Mouse (Mus musculus) frontal cortex, adult (tissue): ENCODE results near the gene Asb2.

Experiments used
- ATAC-seq: cut with Nextera tagmentation; 2 replicates; pipeline ENCODE4 v1.9.2; 2017; ENCODE audit warnings: mild to moderate bottlenecking, moderate library complexity, mixed read lengths; ENCODE audit not compliant: low TSS enrichment

Gene Asb2

DNA sequence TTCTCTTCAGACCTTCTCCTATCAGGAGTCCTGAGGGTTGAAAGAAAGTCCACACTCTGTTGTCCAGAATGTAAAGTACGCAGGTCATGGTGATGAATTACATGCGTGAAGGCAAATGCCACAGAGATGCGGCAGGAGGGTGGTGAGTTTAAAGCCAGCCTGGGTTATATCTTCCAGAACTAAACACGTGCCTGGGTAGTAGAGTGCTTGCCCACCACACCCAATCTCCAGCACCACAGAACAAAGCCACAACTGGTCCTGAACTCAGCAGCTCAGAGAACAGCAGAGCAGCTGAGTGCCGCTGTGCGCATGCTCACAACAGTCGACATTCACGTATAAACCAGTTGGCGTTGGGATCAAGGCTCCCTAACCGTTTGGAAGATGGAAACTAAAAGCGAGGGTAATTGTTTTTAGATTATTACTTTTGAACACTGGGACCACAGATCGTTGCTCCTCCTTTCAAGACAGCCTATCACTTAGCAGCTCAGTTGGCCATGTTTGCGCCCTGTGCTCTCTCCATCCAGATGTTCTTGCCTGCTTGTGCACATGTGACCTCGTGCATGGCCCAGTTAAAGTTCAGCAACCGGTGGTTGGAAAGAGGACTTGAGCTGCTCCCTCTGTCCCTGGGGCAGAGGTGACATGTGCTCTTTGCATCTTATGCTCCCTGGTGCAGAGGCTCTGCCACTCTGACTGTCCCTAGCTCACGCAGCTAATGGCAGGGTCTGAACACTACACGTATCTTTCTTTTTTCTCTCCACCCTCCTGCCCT, 5.9 kb upstream of the Asb2 start:
- no peak for ATAC-seq

DNA sequence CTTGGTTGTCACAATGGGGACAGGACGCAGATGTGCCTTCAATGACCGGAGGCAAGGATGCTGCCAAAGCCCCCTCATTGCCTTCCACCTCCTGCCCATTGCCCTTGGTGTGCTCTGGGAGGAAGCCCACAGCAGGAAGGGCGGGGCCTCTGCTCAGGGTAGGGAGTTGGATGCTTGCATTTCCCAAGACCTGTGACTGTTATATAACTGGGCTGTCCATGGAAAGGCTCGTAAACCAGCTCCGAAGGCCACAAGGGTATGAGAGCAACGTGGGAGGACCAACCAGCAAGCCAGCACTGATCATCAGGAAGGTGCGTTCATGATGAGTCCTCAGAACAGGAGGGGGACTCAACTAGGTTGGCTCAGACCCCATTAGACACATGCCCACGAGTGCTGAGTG, 5.0 kb upstream of the Asb2 start:
- ATAC-seq: no peak

DNA sequence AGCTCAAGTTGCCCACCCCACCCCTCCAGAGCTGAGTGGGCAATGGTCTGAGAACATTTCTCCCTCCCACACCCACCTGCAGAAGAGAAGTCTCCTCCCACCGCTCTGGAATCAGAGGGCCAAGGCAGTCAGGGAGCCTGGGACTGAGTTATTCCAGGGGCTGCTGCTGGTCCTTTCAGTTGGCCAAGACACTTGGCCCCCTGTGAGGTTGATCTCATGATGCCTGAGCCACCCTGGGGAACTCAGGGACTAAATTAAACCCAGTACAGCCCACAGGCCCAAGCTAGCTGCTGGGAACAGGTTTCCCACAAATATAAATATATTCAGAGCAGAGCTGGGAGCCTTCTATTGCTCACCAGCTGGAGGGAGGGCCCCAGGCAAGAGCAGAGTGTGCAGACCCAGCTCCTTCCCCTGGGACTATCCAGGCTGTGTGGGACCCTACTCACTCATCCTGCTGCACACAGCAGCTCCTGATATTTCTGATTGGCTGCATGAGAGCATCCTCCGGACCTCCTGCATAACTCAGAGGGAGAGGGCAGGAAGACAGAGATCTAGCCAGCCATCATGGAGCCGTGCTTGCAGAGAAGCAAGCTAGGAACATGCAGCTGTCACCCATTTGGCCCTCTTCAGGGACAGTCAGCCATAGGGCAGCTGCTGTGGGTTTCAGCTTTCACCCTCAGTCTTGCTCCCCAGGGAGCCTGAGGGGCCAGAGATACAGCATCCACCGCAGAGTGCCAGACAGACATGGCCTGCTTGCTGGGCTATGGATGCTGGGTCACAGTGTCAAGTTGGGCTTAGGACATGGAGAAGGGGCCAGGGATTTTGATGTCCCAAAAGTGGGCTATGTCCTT, 3.4 kb upstream of the Asb2 start:
- peak; percentile 64 for ATAC-seq

DNA sequence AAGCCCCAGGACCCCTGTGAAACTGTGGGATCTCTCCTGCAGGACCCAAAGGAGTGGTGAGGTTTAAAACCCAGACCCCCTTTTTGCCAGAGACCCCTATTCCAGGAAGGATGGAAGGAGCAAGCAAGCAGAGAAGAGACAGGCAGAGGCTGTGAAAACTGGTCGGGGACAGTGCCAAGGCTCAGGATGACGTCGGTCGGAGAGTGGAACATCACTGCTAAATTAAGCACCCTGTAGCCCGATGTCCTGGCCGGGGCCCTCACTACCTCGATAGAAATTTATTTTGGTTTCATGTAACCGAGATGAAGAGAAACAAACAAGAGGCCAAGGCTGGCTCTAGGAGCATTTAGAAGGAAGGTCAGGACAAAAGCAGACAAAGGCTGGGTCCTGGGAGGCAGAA, 2.4 kb upstream of the Asb2 start:
- no peak for ATAC-seq

DNA sequence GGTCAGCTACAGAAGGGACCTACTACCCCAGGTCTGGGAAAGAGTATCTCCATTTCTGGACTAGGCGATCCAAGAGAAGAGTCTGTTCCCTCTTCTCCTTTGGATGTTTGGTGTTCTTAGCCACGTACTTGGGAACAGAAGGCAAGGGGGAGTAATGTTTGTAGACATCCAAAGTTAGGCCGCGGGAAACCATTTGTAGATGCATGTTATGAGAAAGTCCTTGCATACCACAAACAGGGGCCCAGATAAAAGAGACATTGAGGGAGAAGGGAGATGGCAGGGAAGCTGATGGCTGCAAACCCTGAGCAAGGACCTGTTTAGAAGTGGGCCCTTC, 581 bp upstream of the Asb2 start:
- peak; percentile 33 for ATAC-seq

DNA sequence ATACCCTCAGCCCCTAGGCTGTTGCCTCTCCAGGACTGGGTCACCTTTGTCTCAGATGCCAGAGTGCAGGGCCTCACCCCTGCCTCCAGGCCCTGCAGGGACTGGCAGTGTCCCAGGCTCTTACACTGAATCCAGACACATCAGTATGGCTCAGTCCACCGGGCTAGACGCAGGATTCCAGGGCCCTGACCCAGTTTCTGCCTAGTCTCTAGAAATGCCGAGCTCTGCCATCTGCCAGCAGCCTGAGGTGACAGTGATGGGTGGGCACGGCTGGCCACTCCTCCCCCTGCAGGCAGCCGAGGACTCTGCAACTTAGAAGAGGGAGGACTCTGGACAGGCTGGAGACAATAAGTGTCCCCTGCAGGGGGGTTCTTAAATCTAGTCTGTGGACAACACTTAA, 2.3 kb downstream of the Asb2 start:
- peak; percentile 48 for ATAC-seq

DNA sequence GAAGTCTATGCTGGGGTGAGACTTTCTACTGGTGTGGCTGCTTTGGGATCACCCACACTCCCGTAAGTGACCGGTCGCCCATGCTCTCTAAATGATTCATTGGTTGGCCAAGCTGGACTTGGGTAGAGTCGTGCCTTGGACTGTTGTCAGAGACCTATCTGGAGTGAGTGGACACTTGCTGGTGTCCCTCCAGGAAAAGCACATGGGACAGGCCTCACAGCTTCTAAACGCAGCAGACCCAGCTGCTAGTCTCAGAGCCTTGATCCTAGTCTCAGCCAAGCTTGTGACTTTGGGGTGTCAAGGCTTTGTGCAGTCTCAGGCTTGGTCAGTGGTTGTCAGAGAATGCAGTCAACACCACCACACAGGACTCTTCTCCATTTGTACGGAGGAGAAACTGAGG, 3.1 kb downstream of the Asb2 start:
- ATAC-seq: no peak

DNA sequence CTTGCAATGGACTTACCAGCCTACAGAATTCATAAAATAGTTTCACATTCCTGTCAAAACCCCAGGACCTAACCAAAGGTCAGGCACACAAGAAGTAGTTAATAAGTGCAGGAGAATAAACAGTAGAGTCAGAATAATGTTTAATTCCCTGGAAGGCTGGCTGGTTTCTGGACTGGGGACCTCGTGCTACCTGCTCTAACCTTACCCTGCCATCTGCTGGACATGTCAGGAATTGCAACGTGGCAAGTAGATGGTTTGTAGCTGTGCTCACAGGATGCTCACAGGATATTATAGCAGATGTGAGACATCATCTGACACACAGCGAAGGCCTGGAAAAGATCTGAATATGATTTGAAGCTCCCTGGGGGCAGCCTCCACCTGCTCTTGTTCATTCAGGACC, 7.3 kb downstream of the Asb2 start:
- peak; percentile 68; the same call in 1 of the 2 replicates for ATAC-seq

DNA sequence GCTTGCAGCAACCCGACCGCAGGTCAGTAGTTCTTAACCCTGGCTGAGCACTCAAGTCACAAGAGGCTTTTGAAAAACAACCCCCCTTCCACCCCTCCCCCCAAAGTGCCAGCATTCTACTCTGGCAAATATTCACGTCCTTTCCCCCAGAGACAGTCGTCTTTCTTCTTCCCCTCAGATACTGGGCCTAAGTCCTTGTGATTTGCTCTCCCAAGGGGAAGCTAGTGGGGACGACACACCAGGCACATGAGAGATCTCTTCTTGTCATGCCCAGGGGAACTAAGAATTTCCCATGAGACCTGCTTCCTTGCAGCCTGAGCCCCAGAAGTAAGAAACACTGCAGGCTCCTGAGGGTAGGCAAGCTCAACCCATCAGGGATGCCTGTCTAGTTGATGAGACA, 8.4 kb downstream of the Asb2 start:
- ATAC-seq: no peak

DNA sequence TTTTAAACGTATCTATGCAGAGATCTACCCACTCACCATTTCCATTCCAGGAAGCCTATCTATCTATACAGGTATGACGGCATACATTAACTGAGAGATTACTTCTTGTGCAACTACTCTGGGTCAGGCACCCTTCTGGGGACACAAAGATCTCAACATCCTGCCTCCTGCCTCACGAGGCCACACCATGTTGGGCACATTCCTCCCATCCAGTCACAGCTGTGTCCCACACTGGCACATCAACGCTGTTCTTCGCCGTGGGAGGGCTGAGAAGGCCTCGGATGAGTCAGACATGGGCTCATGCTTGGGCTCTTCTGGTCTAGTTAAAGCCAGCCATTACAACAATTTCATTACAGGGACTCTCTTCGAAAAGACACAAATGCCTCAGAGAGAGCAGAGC, 8.9 kb downstream of the Asb2 start:
- peak; percentile 83 for ATAC-seq

DNA sequence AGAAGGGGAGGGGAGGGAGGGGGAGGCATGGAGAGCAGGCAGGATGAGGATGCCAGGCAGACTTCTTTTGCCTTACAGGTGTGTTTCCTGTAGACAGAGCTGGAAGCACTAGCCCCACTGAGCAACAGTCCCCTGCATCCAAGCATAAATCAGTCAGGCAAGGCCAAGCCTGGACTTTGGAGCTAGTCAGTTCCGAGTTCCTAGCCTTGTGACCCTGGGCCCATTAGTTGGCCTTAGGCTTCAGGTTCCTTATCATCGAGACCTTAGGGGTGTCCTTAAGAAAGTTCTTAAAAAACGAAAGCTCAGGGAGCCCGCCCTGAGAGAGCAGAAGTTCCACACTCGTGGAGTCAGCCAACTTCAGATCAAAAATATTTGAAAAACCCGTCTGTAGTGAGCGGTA, 10.9 kb downstream of the Asb2 start:
- no peak for ATAC-seq

DNA sequence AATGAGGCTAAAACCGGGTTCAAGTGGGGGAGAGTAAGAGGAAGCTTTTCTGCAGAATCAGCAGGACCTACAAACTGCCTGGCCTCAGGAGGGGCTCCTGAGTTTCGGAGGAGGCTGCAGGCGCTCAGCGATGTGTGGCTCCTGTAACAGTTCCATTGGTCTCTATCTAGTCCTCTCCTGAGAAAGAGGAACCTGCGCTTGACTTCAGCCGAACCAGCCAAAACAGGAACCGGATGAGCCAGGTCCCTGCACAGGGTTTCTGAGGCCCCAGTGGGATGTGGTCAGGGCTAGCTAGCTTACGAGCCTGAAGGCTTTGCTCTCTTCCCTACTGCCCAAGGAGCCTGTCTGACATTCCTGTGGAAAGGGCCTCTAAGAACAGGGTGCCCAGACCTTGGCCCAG, 12.3 kb downstream of the Asb2 start:
- ATAC-seq: no peak

DNA sequence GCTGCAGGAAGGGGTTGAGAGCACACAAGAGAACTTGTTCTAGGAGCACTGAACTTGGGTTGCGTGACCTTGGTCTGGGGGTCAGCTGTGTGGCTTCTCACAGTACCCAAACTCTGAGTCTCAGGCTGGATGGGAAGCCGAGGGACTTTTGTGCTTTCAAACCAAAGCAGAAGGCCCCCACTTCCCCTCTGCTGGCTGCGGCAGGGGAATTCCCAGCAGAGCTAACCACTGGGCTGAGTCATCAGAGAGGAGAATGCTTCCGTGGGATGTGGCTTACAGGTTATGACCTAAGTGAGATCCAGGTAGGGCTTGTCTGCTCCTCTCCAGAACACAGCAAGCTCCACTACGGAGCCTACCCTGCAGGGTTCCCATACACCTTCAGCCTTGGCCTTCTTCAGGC, 14.6 kb downstream of the Asb2 start:
- no peak for ATAC-seq

DNA sequence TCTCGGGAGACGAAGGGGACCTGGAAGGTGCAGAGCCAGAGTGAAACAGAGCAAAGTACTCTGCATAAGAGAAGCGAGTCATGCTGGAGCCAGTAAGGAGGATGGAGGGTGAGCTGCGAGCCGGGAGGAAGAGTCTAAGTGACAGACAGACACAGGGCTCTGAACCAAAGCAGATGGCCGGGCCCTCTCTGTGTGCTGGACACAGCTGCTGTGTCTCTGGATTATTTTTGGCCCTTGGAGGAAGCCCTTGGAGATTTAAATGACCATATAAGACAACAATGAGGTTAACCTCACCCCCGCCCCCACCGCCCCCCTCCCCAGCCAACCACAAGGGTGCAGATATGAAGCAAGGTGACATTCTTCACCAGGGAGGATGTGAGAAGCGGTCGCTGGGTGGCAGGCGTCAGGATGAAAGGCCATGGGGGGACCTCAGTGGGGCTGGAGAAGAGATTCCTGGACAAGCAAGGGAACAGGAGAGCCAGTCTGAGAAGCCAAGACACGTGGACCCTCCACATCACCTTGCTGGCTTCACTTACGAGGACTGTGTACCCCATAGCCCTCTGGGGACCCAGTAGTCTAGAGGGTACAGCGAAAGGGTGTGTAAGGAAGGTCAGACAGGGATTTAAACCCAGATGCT, 17.5 kb downstream of the Asb2 start:
- ATAC-seq: no peak

DNA sequence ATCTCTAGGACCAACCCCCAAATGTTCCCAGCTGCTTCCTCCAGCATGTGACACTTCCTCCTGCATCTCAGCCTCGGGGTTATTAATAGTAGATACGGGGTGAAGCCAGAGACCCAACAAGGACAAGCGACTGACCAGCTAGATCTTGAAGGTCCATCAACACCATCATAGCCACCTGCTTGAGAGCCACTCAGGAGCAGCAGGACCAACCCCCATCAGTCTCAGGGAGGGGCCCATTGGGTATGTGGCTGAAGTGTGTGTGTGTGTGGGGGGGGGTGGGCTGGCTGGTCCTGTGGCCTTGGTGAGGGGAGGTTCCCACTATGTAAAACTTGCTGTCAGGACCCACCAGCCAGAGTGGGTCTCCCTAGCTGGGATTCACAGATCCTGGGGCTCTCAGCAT, 19.0 kb downstream of the Asb2 start:
- no peak for ATAC-seq

DNA sequence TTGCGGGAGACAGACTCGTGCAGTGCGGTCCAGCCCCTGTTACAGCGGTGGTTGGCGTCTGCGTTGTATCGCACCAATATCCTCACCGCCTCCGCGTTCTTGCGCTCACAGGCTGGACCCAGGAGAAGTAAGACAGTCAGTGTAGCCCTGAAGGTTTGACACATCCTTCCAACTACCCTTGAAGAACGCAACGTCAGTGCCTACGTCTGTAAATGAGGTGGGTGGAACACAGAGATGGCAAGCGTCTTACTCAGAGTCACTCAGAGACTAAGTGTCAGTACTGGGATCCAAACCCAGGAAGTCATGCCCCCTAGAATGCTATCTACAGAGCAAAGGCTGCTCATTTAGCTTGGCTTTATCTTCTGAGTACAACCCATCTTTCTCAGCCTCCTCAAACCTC, 22.4 kb downstream of the Asb2 start:
- no peak for ATAC-seq

DNA sequence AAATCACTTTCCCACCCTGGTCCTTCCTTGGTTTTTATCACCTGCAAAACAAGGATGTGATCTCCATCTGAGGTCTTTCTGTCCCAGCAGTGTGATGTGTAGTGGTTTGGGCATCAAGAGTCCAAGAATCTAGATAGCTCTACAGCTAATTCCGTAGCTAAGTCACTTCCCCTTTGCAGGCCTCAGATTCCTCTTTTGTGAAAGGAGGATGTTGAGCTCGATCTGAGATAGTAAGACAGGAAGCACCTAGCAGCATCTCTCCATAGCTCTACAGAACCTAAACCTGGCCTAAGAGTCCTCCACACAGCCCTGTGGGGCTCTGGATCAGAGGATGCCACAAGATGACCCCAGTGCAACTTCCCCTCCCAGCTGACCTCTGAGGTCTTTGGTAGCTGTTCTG, 22.9 kb downstream of the Asb2 start:
- ATAC-seq: no peak

DNA sequence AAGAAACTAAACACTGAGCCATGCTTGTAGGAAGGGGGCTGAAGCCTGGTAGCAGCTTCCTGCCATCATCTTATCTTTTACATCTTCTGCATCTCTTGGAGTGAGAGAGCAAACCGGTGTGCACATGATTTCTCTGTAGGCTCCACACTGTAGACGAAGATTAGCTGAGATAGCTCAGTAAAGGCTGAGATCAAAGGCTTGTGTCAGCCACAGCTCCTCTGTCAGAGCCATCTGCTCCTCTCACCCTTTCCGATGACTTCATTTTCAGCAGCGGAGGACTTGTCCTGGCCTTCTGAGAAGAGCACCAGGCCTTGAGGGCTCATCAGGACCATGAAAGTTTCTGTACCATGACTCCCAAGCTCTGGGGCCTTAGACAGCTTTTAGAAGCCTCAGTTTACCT, 24.3 kb downstream of the Asb2 start:
- no peak for ATAC-seq

DNA sequence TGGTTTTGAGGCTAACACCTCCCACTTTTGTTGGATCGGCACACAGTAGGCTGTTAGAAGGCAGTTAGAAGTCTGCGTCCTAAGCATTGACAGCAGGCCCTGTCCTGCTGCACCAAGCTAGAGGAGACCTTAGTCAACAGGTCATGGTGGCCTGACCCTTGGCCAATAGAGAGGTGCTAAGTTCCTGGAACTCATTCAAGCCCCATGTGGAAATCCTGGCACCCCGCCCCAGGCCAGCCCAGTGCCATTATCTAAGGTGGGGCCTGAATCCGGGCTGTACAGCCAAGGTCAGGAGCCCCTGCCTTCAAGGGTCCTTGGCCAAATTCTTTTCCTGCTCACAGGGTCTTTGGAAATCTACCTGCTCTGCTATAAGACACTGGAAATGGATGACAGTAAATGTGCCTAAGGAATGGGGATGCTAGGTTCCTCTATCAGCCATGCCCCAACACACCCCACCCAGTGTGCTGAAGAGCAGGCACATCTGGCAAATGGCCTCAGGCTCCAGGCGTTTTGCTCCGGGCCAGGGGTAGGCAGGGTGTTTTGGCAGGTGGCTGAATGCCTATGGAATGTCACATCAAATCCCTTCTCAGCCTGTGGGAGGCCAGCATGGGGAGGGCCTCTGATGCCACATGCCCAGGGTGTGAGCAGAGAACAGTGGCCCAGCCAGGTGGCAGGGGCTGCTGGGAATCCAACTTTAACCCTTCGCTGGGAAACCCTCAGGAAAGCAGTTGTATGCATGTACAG, 27.2 kb downstream of the Asb2 start:
- ATAC-seq: no peak

DNA sequence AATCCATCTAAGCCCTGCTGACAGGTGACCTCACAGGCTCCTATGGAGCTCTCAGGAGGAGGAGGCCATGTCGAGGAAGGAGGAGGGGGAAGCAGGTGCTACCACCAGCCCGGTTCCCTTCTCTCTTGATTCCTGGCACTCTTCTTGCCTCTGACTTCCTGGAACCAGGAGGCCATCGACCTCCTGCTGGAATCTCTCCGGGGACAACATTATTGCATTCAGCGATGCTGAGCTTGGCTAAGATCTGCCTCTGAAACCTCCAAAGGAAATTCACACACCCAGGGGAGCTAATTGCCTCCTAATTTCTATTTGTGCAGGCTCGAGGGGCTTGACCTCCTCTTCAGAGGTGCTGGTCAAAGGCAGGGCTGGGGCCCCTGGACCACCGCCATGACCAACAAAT, 28.7 kb downstream of the Asb2 start:
- ATAC-seq: no peak

DNA sequence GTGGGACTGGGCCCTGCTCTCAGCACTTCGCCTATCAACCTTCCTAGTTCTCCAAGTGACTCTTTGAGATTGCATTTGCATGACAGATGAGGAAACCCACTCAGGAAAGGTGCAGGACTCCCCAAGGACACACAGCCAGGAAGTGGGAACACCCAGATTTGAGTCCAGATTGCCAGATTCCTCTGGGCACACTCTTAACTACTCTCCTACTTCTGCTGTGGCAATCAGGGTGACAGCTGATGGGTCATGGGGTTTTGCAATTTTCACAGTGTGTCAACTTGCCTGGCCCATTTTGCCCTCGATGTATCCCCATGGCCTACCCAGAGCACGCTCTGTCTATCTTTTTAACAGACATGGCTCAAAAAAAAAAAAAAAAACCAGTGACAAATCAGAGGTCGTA, 29.2 kb downstream of the Asb2 start:
- ATAC-seq: no peak

DNA sequence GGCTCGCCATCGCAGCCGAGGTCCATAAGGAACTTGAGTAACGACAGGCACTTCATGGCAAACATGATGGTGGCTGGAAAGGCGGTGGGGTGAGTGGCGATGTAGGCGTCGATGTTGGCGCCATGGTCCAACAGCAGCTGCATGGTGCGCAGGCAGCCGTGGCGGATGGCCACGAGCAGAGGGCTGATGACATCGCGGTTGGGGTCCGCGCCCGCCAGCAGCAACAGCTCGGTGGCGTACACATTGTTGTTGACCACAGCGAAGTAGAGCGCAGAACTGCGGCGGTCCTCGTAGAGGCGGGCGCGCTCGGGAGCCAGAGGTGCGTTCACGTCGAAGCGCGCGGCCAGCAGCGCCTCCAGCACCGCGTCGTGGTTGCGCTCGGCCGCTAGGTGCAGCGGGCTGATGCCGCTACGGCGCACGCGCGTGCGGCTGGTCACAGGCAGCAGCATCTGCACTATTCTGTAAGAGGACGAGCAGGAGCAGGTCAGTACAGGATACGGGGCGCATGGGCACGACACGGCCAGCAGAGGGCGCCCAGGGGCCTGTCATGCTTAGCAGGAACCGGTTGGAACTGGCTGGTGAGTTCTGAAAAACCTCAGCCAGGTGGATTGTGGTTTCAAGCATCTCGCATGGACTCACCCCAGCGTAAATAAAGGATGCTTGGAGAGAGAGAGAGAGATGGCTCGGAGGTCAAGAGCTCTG, 30.5 kb downstream of the Asb2 start:
- ATAC-seq: peak; percentile 88
